Mouse (Mus musculus) midbrain, embryonic 11.5 days (tissue): ENCODE results near the gene Gm26602. TPM values are rescaled to one million over a fixed set of nuclear protein-coding genes. Genes with fewer than 3 reads are reported as not detected.
A peak's percentile ranks its signal among the peaks of the same experiment; 100 is the strongest.

ENCODE experiments used
- ATAC-seq: fragments of 200-750 bp; cut with Nextera tagmentation; 2 replicates; pipeline ENCODE4 v1.8.0; 2017; ENCODE audit warnings: moderate TSS enrichment, moderate library complexity; ENCODE audit not compliant: low FRiP score
- DNase-seq: peaks from one replicate; pipeline ENCODE4 v3.0.0; 2015; ENCODE audit warnings: low spot score; ENCODE audit errors: missing footprints
- H3K27ac ChIP-seq: fragments of 300-500 bp; sonication (generic); 2 replicates; pipeline ENCODE4 v1.5.1; 2014; ENCODE audit warnings: low read depth, low read length
- H3K27me3 ChIP-seq: fragments of 300-500 bp; sonication (generic); 2 replicates; pipeline ENCODE4 v1.6.1; 2014; ENCODE audit warnings: mild to moderate bottlenecking, low read length, moderate library complexity, mixed read lengths; ENCODE audit not compliant: control insufficient read depth, insufficient read depth
- H3K36me3 ChIP-seq: fragments of 300-500 bp; sonication (generic); 2 replicates; pipeline ENCODE4 v1.6.1; 2014; ENCODE audit warnings: mild to moderate bottlenecking, low read length, moderate library complexity, mixed read lengths; ENCODE audit not compliant: control insufficient read depth, insufficient read depth
- H3K4me1 ChIP-seq: fragments of 300-500 bp; sonication (generic); 2 replicates; pipeline ENCODE4 v1.6.1; 2014; ENCODE audit warnings: low read length; ENCODE audit not compliant: control insufficient read depth, insufficient read depth
- H3K4me2 ChIP-seq: fragments of 300-500 bp; sonication (generic); 2 replicates; pipeline ENCODE4 v1.6.1; 2014; ENCODE audit warnings: mild to moderate bottlenecking, moderate library complexity
- H3K4me3 ChIP-seq: fragments of 300-500 bp; sonication (generic); 2 replicates; pipeline ENCODE4 v1.5.1; 2014; ENCODE audit warnings: low read depth, low read length
- H3K9ac ChIP-seq: fragments of 300-500 bp; sonication (generic); 2 replicates; pipeline ENCODE4 v1.6.1; 2014; ENCODE audit warnings: low read length
- H3K9me3 ChIP-seq: fragments of 300-500 bp; sonication (generic); 2 replicates; pipeline ENCODE4 v1.6.1; 2016; ENCODE audit warnings: low read length; ENCODE audit not compliant: control insufficient read depth
- WGBS: fragments of 180-500 bp; shearing (Covaris S2); extraction: QIAGEN DNeasy Blood & Tissue Kit; methylation state at CpG from one replicate; pipeline ENCODE4 v1.1.7; 2014; 5-methylcytosine and 5-hydroxymethylcytosine counted together
- polyA plus RNA-seq: library from polyadenylated mRNA; unstranded; fragments of >200 nt; fragmentation: Nextera tagmentation; extraction: Ambion mirVana; gene quantifications from 2 replicates; pipeline ENCODE4 v1.2.1, GENCODE M21; 2014

Gm26602 gene
- polyA plus RNA-seq, 1 experiment from 2014 or later: 20.6 TPM

- Histone ChIP-seq H3K27ac (no peak overlapping the region), H3K27me3 (no peaks in the 10 kb centered on the region), H3K4me2 (no peak overlapping the region), H3K9ac (no peak overlapping the region), H3K4me1 (peaks cover 23% of the 10 kb centered on the region), H3K4me3 (no peak overlapping the region), H3K36me3 (no peaks in the 10 kb centered on the region), H3K9me3 (no peaks in the 10 kb centered on the region)
- DNase-seq: no peak
- no peak for ATAC-seq
- WGBS: 79% methylated on average over 9 of the region's 9 CpGs
Observed at GRCm38 (mm10) chr10:79943471-79943901, 32.8 kb downstream of the Gm26602 start.

- no peaks in the 10 kb centered on the region for H3K36me3 ChIP-seq
- WGBS: 22% methylated on average over 16 of the region's 16 CpGs
- peak; percentile 62 for ATAC-seq
- H3K27me3 ChIP-seq: no peaks in the 10 kb centered on the region
- no peak overlapping the region for H3K4me3 ChIP-seq
- H3K4me1 ChIP-seq: peaks cover 23% of the 10 kb centered on the region
- H3K9me3 ChIP-seq: no peaks in the 10 kb centered on the region
- peak overlapping the region; percentile 13; the same call in 1 of the 2 replicates for H3K4me2 ChIP-seq
- peak overlapping the region; percentile 68 for H3K27ac ChIP-seq
- H3K9ac ChIP-seq: peak overlapping the region; percentile 27; the same call in 1 of the 2 replicates
- no peak for DNase-seq
Observed at GRCm38 (mm10) chr10:79945507-79946234, 35.0 kb downstream of the Gm26602 start.

DNA sequence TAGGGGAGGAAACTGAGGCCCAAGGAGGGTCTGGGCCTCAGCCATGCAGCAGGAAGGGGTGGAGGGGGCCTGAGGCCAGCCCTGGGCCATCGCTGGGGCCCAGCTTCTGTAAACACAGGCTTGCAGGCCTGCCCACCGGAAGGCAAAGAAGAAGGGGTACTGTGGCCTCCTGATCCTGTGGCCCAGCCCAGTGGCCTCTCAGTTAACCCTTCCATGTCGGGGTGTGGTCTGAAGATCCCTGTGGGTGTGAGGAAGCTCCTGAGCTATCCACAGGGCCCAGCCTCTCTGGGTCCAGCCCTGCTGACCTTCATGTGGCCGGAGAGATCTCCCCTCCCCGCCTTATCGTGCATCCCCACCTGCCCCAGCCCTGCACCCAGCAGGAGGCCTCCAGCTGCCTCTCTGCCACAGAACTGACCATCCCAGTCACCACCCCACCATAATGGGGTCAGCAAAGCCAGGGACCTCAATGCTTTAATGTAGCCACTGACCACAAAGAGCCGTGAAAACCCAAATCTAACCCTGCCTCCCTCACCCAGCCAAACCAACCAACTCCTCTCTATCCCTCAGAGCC is 36.2 kb downstream of the Gm26602 start:
- no peaks in the 10 kb centered on the region for H3K36me3 ChIP-seq
- DNase-seq: no peak
- no peak; the same call in 1 of the 2 replicates for ATAC-seq
- H3K27me3 ChIP-seq: no peaks in the 10 kb centered on the region
- peak overlapping the region; percentile 44 for H3K27ac ChIP-seq
- no peak overlapping the region for H3K4me3 ChIP-seq
- 24% methylated on average over 6 of the region's 7 CpGs for WGBS
- no peaks in the 10 kb centered on the region for H3K9me3 ChIP-seq
- H3K9ac ChIP-seq: peak overlapping the region; percentile 30
- H3K4me1 ChIP-seq: peaks cover 23% of the 10 kb centered on the region
- H3K4me2 ChIP-seq: peak overlapping the region; percentile 4; the same call in 1 of the 2 replicates

DNA sequence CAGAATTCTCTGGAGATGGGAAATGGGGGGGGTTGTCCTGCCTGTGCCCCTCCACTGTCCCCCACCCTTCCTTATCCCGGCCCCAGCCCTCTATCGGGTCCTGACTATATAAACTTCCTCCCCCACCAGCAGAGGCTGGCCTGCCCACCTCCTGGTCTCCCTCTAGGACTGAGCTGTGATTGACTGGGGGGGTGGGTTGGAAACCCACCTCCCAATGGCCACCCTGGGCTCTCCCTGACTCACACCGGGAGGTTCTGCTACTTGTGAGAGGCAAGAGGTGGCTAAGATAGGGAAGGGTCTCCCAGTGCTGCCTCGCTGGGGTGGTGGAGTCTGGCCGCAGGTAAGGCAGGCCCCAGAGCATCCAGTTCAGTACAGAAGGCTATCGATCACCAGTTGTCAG is 36.8 kb downstream of the Gm26602 start:
- Histone ChIP-seq H3K9me3 (no peaks in the 10 kb centered on the region), H3K4me3 (no peak overlapping the region), H3K27ac (no peak overlapping the region; the same call in 1 of the 2 replicates), H3K4me1 (peaks cover 23% of the 10 kb centered on the region), H3K27me3 (no peaks in the 10 kb centered on the region), H3K9ac (no peak overlapping the region), H3K4me2 (no peak overlapping the region), H3K36me3 (no peaks in the 10 kb centered on the region)
- no peak for ATAC-seq
- no peak for DNase-seq
- WGBS: 84% methylated on average over 6 of the region's 6 CpGs

GRCm38 (mm10) chr10:79949873-79950272 is 39.2 kb downstream of the Gm26602 start:
- no peak overlapping the region for H3K9ac ChIP-seq
- DNase-seq (no peak), ATAC-seq (no peak)
- no peaks in the 10 kb centered on the region; the same call in 1 of the 2 replicates for H3K27me3 ChIP-seq
- no peak overlapping the region for H3K27ac ChIP-seq
- no peaks in the 10 kb centered on the region for H3K9me3 ChIP-seq
- H3K4me2 ChIP-seq: no peak overlapping the region
- no peak overlapping the region for H3K4me3 ChIP-seq
- peaks cover 19% of the 10 kb centered on the region for H3K4me1 ChIP-seq
- H3K36me3 ChIP-seq: no peaks in the 10 kb centered on the region
- WGBS: 93% methylated on average over 4 of the region's 4 CpGs

- Histone ChIP-seq H3K4me1 (peaks cover 16% of the 10 kb centered on the region), H3K9me3 (no peaks in the 10 kb centered on the region), H3K4me2 (no peak overlapping the region), H3K36me3 (no peaks in the 10 kb centered on the region), H3K9ac (no peak overlapping the region), H3K4me3 (no peak overlapping the region), H3K27me3 (no peaks in the 10 kb centered on the region; the same call in 1 of the 2 replicates), H3K27ac (no peak overlapping the region)
- DNase-seq: no peak
- ATAC-seq: no peak
- 86% methylated on average over 18 of the region's 18 CpGs for WGBS
Observed at GRCm38 (mm10) chr10:79950661-79951060, 40.0 kb downstream of the Gm26602 start.

DNA sequence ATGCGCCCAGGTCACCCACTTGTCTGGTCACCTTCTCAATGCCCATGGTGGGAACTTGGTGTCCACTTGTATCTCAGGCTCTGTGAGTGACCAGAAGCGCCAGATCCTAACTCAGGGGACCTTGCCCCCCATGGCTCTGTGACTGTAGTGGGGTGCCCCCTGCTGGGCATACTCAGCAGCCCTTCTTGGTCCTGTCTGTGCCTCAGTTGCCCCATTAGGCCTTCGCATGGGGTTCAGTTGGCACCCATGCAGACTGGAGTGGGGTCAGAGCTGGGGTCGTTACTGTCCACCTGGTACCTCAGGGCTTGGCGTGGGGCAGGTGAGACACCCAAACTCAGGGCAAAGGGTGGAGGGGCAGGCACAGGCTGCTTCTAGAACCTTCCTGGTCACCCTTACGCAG is 43.3 kb downstream of the Gm26602 start:
- H3K4me2 ChIP-seq: no peak overlapping the region
- no peak for DNase-seq
- no peak for ATAC-seq
- 87% methylated on average over 6 of the region's 6 CpGs for WGBS
- no peak overlapping the region for H3K9ac ChIP-seq
- no peak overlapping the region for H3K27ac ChIP-seq
- H3K4me1 ChIP-seq: 0 out of 2 replicates have a peak, but pooled peaks cover 2% of the 10 kb centered on the region
- no peaks in the 10 kb centered on the region; the same call in 1 of the 2 replicates for H3K27me3 ChIP-seq
- H3K9me3 ChIP-seq: no peaks in the 10 kb centered on the region
- no peaks in the 10 kb centered on the region for H3K36me3 ChIP-seq
- H3K4me3 ChIP-seq: no peak overlapping the region

DNA sequence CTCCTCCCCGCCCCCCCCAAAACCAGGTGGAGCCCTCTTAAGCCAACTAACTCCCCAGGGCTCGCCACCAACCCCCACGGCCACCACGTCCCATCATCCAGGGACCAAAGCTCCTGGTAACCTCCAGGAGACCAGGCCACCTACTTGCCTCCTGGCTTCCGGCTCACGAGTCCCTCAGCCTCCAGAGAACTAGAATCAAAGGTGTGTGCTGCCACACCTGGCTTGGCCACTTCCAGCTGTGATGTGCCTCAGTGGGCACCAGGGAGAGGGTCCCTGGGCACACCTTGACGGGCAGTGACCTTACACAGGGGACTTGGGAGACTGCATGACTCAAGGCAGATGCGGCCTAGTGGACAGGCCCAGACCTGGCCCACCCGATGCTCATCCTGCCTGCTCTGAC is 45.0 kb downstream of the Gm26602 start:
- no peak overlapping the region for H3K4me2 ChIP-seq
- no peaks in the 10 kb centered on the region for H3K36me3 ChIP-seq
- H3K9ac ChIP-seq: no peak overlapping the region
- peaks cover 6% of the 10 kb centered on the region for H3K4me1 ChIP-seq
- no peaks in the 10 kb centered on the region for H3K9me3 ChIP-seq
- no peak for DNase-seq
- WGBS: 70% methylated on average over 9 of the region's 9 CpGs
- no peak overlapping the region for H3K4me3 ChIP-seq
- no peak for ATAC-seq
- H3K27me3 ChIP-seq: no peaks in the 10 kb centered on the region; the same call in 1 of the 2 replicates
- no peak overlapping the region for H3K27ac ChIP-seq

- peaks cover 4% of the 10 kb centered on the region; the same call in 1 of the 2 replicates for H3K36me3 ChIP-seq
- no peak for ATAC-seq
- H3K27me3 ChIP-seq: no peaks in the 10 kb centered on the region; the same call in 1 of the 2 replicates
- 10% methylated on average over 4 of the region's 4 CpGs for WGBS
- no peaks in the 10 kb centered on the region for H3K9me3 ChIP-seq
- H3K4me1 ChIP-seq: peaks cover 10% of the 10 kb centered on the region
- H3K4me3 ChIP-seq: no peak overlapping the region
- H3K27ac ChIP-seq: no peak overlapping the region
- no peak overlapping the region for H3K9ac ChIP-seq
- DNase-seq: no peak
- H3K4me2 ChIP-seq: no peak overlapping the region
Observed at GRCm38 (mm10) chr10:79956643-79957154, 46.0 kb downstream of the Gm26602 start.
